Comparison of ENCODE assay signal across 8 mouse cellular contexts in the genomic region with DNA sequence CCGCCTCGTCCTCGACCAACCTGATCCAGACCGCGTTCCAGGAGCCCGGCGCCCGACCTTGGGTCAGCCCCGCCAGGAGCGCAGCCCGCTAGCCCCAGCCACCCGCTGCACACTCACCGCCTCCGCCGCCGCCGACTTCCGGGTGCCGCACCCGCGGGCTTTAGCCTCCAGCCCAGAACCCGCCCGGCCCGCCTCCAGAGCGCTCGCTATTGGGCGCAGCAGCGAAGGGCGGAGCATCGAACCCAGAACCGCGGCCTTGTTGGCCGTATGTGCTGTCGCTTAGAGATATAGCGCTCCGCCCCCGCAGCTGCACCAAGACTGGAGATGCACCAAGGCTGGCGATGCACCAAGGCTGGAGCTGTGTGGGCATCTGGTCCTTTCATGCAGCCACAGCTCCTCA. TPM values are rescaled to one million over a fixed set of nuclear protein-coding genes. Genes with fewer than 3 reads are reported as not detected.
DNase-seq lines count a peak whose midpoint lies in the region; ATAC-seq and TF ChIP-seq lines count a peak whose summit lies in the region.

No protein-coding gene starts in this region.

- peak; percentile 94 for DNase-seq in 416B (ENCODE audit: low read depth)
- DNase-seq in heart, adult 9 months (ENCODE audit: low spot score in 2 of 2): peak; percentile 96 to 97
- peak; percentile 87 to 93 for DNase-seq in monocyte, adult 2 months (ENCODE audit: low read depth in 1 of 2, low spot score in 2 of 2)
- DNase-seq in spleen, postnatal 36 days (ENCODE audit: low spot score in 2 of 2): peak; percentile 97

- TF ChIP-seq POLR2A in bone marrow, adult 2 months (IDR thresholded peaks at IDR 0.05; ENCODE audit: borderline replicate concordance, control insufficient read depth, low read depth, low read length): peak; percentile 90; the same call in 1 of the 2 replicates

- H3K27ac ChIP-seq in bone marrow, adult 2 months (ENCODE audit: control insufficient read depth, insufficient read depth, low read depth, low read length, poor library complexity): peak overlapping the region; percentile 27
- H3K27ac ChIP-seq in embryonic facial prominence, embryonic 15.5 days (replicated peaks): no peak overlapping the region
- H3K27ac ChIP-seq in kidney, embryonic 14.5 days (ENCODE audit: low read depth, low read length): no peak overlapping the region
- H3K27ac ChIP-seq in limb, embryonic 15.5 days: no peak overlapping the region

- no peaks in the 10 kb centered on the region for H3K36me3 ChIP-seq in embryonic facial prominence, embryonic 15.5 days
- H3K36me3 ChIP-seq in kidney, embryonic 14.5 days (ENCODE audit: control insufficient read depth, insufficient read depth, low read length): no peaks in the 10 kb centered on the region
- no peaks in the 10 kb centered on the region for H3K36me3 ChIP-seq in limb, embryonic 15.5 days

- no peak for TF ChIP-seq CTCF in bone marrow, adult 2 months (IDR thresholded peaks at IDR 0.05; ENCODE audit: control insufficient read depth, insufficient read depth, low read length)

- H3K27me3 ChIP-seq in embryonic facial prominence, embryonic 15.5 days: peaks cover 7% of the 10 kb centered on the region
- H3K27me3 ChIP-seq in kidney, embryonic 14.5 days (ENCODE audit: control insufficient read depth, insufficient read depth, low read length): peaks cover 8% of the 10 kb centered on the region
- peaks cover 24% of the 10 kb centered on the region for H3K27me3 ChIP-seq in limb, embryonic 15.5 days

- H3K4me3 ChIP-seq in bone marrow, adult 2 months (replicated peaks; ENCODE audit: control insufficient read depth, low read depth, low read length): peak overlapping the region; percentile 90
- H3K4me3 ChIP-seq in embryonic facial prominence, embryonic 15.5 days (replicated peaks): peak overlapping the region; percentile 60
- peak overlapping the region; percentile 63 for H3K4me3 ChIP-seq in kidney, embryonic 14.5 days (ENCODE audit: low read length)
- H3K4me3 ChIP-seq in limb, embryonic 15.5 days: peak overlapping the region; percentile 67

- H3K9me3 ChIP-seq in embryonic facial prominence, embryonic 15.5 days (replicated peaks): no peaks in the 10 kb centered on the region
- no peaks in the 10 kb centered on the region for H3K9me3 ChIP-seq in kidney, embryonic 14.5 days (ENCODE audit: control insufficient read depth, low read length)
- H3K9me3 ChIP-seq in limb, embryonic 15.5 days: no peaks in the 10 kb centered on the region

- WGBS in bone marrow, adult 2 months: under 1% methylated on average over 38 of the region's 38 CpGs
- WGBS in embryonic facial prominence, embryonic 15.5 days: 0% methylated on average over 38 of the region's 38 CpGs
- under 1% methylated on average over 38 of the region's 38 CpGs for WGBS in kidney, embryonic 14.5 days
- WGBS in limb, embryonic 15.5 days: under 1% methylated on average over 38 of the region's 38 CpGs

- H3K9ac ChIP-seq in embryonic facial prominence, embryonic 15.5 days: peak overlapping the region; percentile 47
- H3K9ac ChIP-seq in kidney, embryonic 14.5 days (ENCODE audit: low read depth, low read length): peak overlapping the region; percentile 60
- peak overlapping the region; percentile 55 for H3K9ac ChIP-seq in limb, embryonic 15.5 days

- peak overlapping the region; percentile 66 for H3K4me2 ChIP-seq in embryonic facial prominence, embryonic 15.5 days (replicated peaks)
- H3K4me2 ChIP-seq in kidney, embryonic 14.5 days (replicated peaks; ENCODE audit: low read depth, low read length): peak overlapping the region; percentile 77
- H3K4me2 ChIP-seq in limb, embryonic 15.5 days: peak overlapping the region; percentile 69

- H3K4me1 ChIP-seq in bone marrow, adult 2 months (ENCODE audit: control insufficient read depth, insufficient read depth, low read length): peaks cover 5% of the 10 kb centered on the region; the same call in 1 of the 2 replicates
- H3K4me1 ChIP-seq in embryonic facial prominence, embryonic 15.5 days: peaks cover 28% of the 10 kb centered on the region
- peaks cover 3% of the 10 kb centered on the region; the same call in 1 of the 2 replicates for H3K4me1 ChIP-seq in kidney, embryonic 14.5 days (ENCODE audit: control insufficient read depth, insufficient read depth, low read length)
- H3K4me1 ChIP-seq in limb, embryonic 15.5 days: peaks cover 30% of the 10 kb centered on the region

- peak; percentile 92 for ATAC-seq in embryonic facial prominence, embryonic 15.5 days (ENCODE audit: insufficient number of reproducible peaks, low FRiP score, low TSS enrichment, low read depth)
- peak; percentile 90 for ATAC-seq in kidney, embryonic 14.5 days (ENCODE audit: low FRiP score, low TSS enrichment)
- peak; percentile 94 for ATAC-seq in limb, embryonic 15.5 days (ENCODE audit: insufficient number of reproducible peaks, low FRiP score, low TSS enrichment, low read depth)

RNA-seq across cellular contexts. Expression of gene Tango2, which starts 4.1 kb away (rescaled TPM):
- 49.3 and 54.7 TPM in 2 replicates for polyA plus RNA-seq in bone marrow, adult 2 months (2011; ENCODE audit: insufficient read depth, insufficient read length, low replicate concordance, missing spikeins)
- 29.3 and 29.8 TPM in 2 replicates for polyA plus RNA-seq in embryonic facial prominence, embryonic 15.5 days (2015; fragmentation: Nextera tagmentation; extraction: Ambion mirVana)
- polyA plus RNA-seq in kidney, embryonic 14.5 days (2014; fragmentation: Nextera tagmentation; extraction: Ambion mirVana): 19.8 and 20.0 TPM in 2 replicates
- polyA plus RNA-seq in limb, embryonic 15.5 days (2015; fragmentation: Nextera tagmentation; extraction: Ambion mirVana): 29.6 and 33.3 TPM in 2 replicates

RNA-seq across cellular contexts. Expression of gene Arvcf, which starts 4.2 kb away (rescaled TPM):
- polyA plus RNA-seq in bone marrow, adult 2 months (2011; ENCODE audit: insufficient read depth, insufficient read length, low replicate concordance, missing spikeins): 4.7 and 13.7 TPM in 2 replicates
- 33.8 and 37.9 TPM in 2 replicates for polyA plus RNA-seq in embryonic facial prominence, embryonic 15.5 days (2015; fragmentation: Nextera tagmentation; extraction: Ambion mirVana)
- 16.3 and 27.0 TPM in 2 replicates for polyA plus RNA-seq in kidney, embryonic 14.5 days (2014; fragmentation: Nextera tagmentation; extraction: Ambion mirVana)
- 25.3 and 25.8 TPM in 2 replicates for polyA plus RNA-seq in limb, embryonic 15.5 days (2015; fragmentation: Nextera tagmentation; extraction: Ambion mirVana)

RNA-seq across cellular contexts. Expression of gene Dgcr8, which starts 54.7 kb away (rescaled TPM):
- 37.4 and 48.8 TPM in 2 replicates for polyA plus RNA-seq in bone marrow, adult 2 months (2011; ENCODE audit: insufficient read depth, insufficient read length, low replicate concordance, missing spikeins)
- 28.6 and 31.7 TPM in 2 replicates for polyA plus RNA-seq in embryonic facial prominence, embryonic 15.5 days (2015; fragmentation: Nextera tagmentation; extraction: Ambion mirVana)
- polyA plus RNA-seq in kidney, embryonic 14.5 days (2014; fragmentation: Nextera tagmentation; extraction: Ambion mirVana): 29.9 and 41.4 TPM in 2 replicates
- polyA plus RNA-seq in limb, embryonic 15.5 days (2015; fragmentation: Nextera tagmentation; extraction: Ambion mirVana): 28.7 and 34.0 TPM in 2 replicates
